In the genomic region with DNA sequence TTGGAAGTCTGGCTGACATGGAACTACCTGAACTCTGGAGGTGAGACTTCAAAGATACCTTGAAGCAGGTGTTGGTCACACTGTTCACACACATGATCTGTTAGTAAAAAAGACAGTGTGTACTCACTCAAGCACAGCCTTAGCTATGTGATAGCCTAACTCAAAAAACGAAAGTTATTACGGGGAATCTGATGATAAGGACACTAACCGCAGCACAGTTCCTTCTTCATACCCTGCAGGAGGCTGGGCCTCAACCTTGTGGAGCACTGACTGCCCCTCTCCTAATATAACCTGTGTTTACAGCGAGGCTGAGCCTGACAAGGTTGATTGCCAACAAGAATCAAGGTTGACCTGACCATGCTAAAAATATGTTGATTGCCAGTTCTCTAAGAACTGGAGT, we compare ENCODE assay signal across 19 mouse cellular contexts. TPM values are rescaled to one million over a fixed set of nuclear protein-coding genes. Genes with fewer than 3 reads are reported as not detected.
DNase-seq lines count a peak whose midpoint lies in the region; ATAC-seq and TF ChIP-seq lines count a peak whose summit lies in the region.
"Had no signal": no experiment of that assay in that cellular context is flagged by ENCODE, and none has a peak within 500 bp of the region (broad histone marks: within the 10 kb centered on the region; RNA-seq: fewer than 3 reads in every experiment).

No protein-coding gene starts in this region.

- no peak overlapping the region for H3K9ac ChIP-seq in liver, postnatal 0 days (replicated peaks)
- H3K9ac ChIP-seq in liver, embryonic 12.5 days: no peak overlapping the region
- H3K9ac ChIP-seq: embryonic facial prominence, embryonic 12.5 days; forebrain, embryonic 13.5 days; forebrain, embryonic 15.5 days; forebrain, postnatal 0 days had no signal

- no peaks in the 10 kb centered on the region for H3K4me1 ChIP-seq in liver, postnatal 0 days (ENCODE audit: insufficient read depth)
- no peaks in the 10 kb centered on the region for H3K4me1 ChIP-seq in liver, embryonic 12.5 days
- H3K4me1 ChIP-seq: embryonic facial prominence, embryonic 12.5 days; forebrain, embryonic 13.5 days; forebrain, embryonic 15.5 days had no signal

- H3K27me3 ChIP-seq in liver, postnatal 0 days (ENCODE audit: insufficient read depth, low read length): no peaks in the 10 kb centered on the region
- H3K27me3 ChIP-seq in liver, embryonic 12.5 days (replicated peaks): no peaks in the 10 kb centered on the region
- H3K27me3 ChIP-seq: embryonic facial prominence, embryonic 12.5 days; forebrain, embryonic 13.5 days; forebrain, embryonic 15.5 days had no signal

- no peaks in the 10 kb centered on the region for H3K9me3 ChIP-seq in liver, postnatal 0 days (ENCODE audit: low read length)
- no peaks in the 10 kb centered on the region for H3K9me3 ChIP-seq in liver, embryonic 12.5 days (replicated peaks)
- H3K9me3 ChIP-seq: embryonic facial prominence, embryonic 12.5 days; forebrain, embryonic 13.5 days; forebrain, embryonic 15.5 days had no signal

- DNase-seq in liver, postnatal 0 days: no peak
- DNase-seq in MEL-GATA-1-ER (ENCODE audit: extremely low read depth, low read depth): peak; percentile 49
- no peak for DNase-seq in left cerebral cortex, adult 2 months (ENCODE audit: extremely low spot score in 1 of 2, low spot score in 2 of 2)
- no peak for DNase-seq in cerebellum, adult 18-20 months
- DNase-seq in cerebellum, adult 8-10 months: no peak
- DNase-seq: adrenal gland, adult 2 months; adrenal gland, postnatal 10 days; adrenal gland, postnatal 25 days; cerebellum, adult 11-12 months; cerebellum, adult 9-10 months; cerebellum, postnatal 10 days; cerebellum, postnatal 25 days; embryo, embryonic 11 days; forebrain, postnatal 0 days had no signal

- H3K27ac ChIP-seq in liver, postnatal 0 days (ENCODE audit: low read depth): no peak overlapping the region
- H3K27ac ChIP-seq in liver, embryonic 12.5 days: no peak overlapping the region
- no peak overlapping the region for H3K27ac ChIP-seq in left cerebral cortex, adult 2 months
- H3K27ac ChIP-seq: embryonic facial prominence, embryonic 12.5 days; forebrain, embryonic 13.5 days; forebrain, embryonic 15.5 days had no signal

- intact Hi-C loops in left cerebral cortex, adult 2 months (cut with DNase I): no loop called here

- no peak for TF ChIP-seq CTCF in liver, postnatal 0 days (IDR thresholded peaks at IDR 0.05; ENCODE audit: low read depth)
- TF ChIP-seq CTCF in left cerebral cortex, adult 2 months (IDR thresholded peaks at IDR 0.05): no peak

- H3K4me3 ChIP-seq in liver, postnatal 0 days (ENCODE audit: low read depth, low read length): no peak overlapping the region
- H3K4me3 ChIP-seq in liver, embryonic 12.5 days: no peak overlapping the region
- H3K4me3 ChIP-seq in left cerebral cortex, adult 2 months: no peak overlapping the region
- H3K4me3 ChIP-seq: embryonic facial prominence, embryonic 12.5 days; forebrain, embryonic 13.5 days; forebrain, embryonic 15.5 days had no signal

- no peak overlapping the region for H3K4me2 ChIP-seq in liver, postnatal 0 days (ENCODE audit: low read depth, low read length)
- H3K4me2 ChIP-seq in liver, embryonic 12.5 days: no peak overlapping the region
- H3K4me2 ChIP-seq: embryonic facial prominence, embryonic 12.5 days; forebrain, embryonic 13.5 days; forebrain, embryonic 15.5 days had no signal

- peak; percentile 38; the same call in 1 of the 2 replicates for TF ChIP-seq EP300 in liver, postnatal 0 days (IDR thresholded peaks at IDR 0.05; ENCODE audit: low read depth)

- peaks cover 26% of the 10 kb centered on the region for H3K36me3 ChIP-seq in liver, postnatal 0 days (replicated peaks; ENCODE audit: insufficient read depth, low read length)
- H3K36me3 ChIP-seq in liver, embryonic 12.5 days: peaks cover 74% of the 10 kb centered on the region

- 56% methylated on average over 4 of the region's 4 CpGs for WGBS in liver, postnatal 0 days (ENCODE audit: insufficient replicate concordance)
- WGBS in liver, embryonic 12.5 days (ENCODE audit: insufficient replicate concordance): 56% methylated on average over 4 of the region's 4 CpGs

- ATAC-seq in liver, postnatal 0 days: peak; percentile 35
- ATAC-seq in liver, embryonic 12.5 days: no peak
- peak; percentile 52 for ATAC-seq in megakaryocyte progenitor cell, adult 5-6 weeks (replicated peaks; ENCODE audit: poor library complexity)
- ATAC-seq: forebrain, embryonic 13.5 days; forebrain, embryonic 15.5 days; forebrain, postnatal 0 days had no signal

RNA-seq across cellular contexts. Expression of a gene that starts 12.9 kb away (rescaled TPM):
- polyA plus RNA-seq in liver, postnatal 0 days (2015; fragmentation: Nextera tagmentation; extraction: Ambion mirVana): 1.7 and 2.0 TPM in 2 replicates
- 2.4 and 3.1 TPM in 2 replicates for polyA plus RNA-seq in liver, embryonic 12.5 days (2016; fragmentation: Nextera tagmentation; extraction: Ambion mirVana)
- 0.37 and 1.1 TPM in 2 replicates for total RNA-seq in megakaryocyte progenitor cell, adult 5-6 weeks (2015)
- 0.91 and 1.3 TPM in 2 replicates for total RNA-seq in megakaryocyte progenitor cell, adult 5-6 weeks (2017)
- 1 to 10 TPM in 1 of 2 experiments, under 1 TPM in 1; 0.75 to 1.3 TPM for total RNA-seq in left cerebral cortex, adult 2 months (2021)

RNA-seq across cellular contexts. Expression of a gene that starts 35.3 kb away (rescaled TPM):
- polyA plus RNA-seq in liver, postnatal 0 days (2015; fragmentation: Nextera tagmentation; extraction: Ambion mirVana): 11.3 and 13.9 TPM in 2 replicates
- 15.9 and 19.8 TPM in 2 replicates for polyA plus RNA-seq in liver, embryonic 12.5 days (2016; fragmentation: Nextera tagmentation; extraction: Ambion mirVana)
- 11.1 and 15.6 TPM in 2 replicates for total RNA-seq in megakaryocyte progenitor cell, adult 5-6 weeks (2015)
- 15.8 and 18.4 TPM in 2 replicates for total RNA-seq in megakaryocyte progenitor cell, adult 5-6 weeks (2017)
- 10 to 100 TPM; 45.8 to 49.1 TPM for total RNA-seq in left cerebral cortex, adult 2 months (2021)
